Mouse (Mus musculus) lung, embryonic 15.5 days (tissue): ENCODE data around the gene Tnnt2. TPM values are rescaled to one million over a fixed set of nuclear protein-coding genes. Genes with fewer than 3 reads are reported as not detected.

Experiments used
- ATAC-seq: fragments of 200-750 bp; cut with Nextera tagmentation; 2 replicates; pipeline ENCODE4 v1.8.0; 2017; ENCODE audit warnings: moderate number of reproducible peaks, borderline replicate concordance; ENCODE audit not compliant: low FRiP score, low TSS enrichment; ENCODE audit errors: extremely low read depth
- H3K27ac ChIP-seq: fragments of 300-500 bp; sonication (generic); 2 replicates; pipeline ENCODE4 v1.5.1; 2015; ENCODE audit warnings: moderate library complexity, mild to moderate bottlenecking, inconsistent platforms
- H3K27me3 ChIP-seq: fragments of 300-500 bp; sonication (generic); 2 replicates; pipeline ENCODE4 v1.6.1; 2015; ENCODE audit warnings: inconsistent platforms
- H3K36me3 ChIP-seq: fragments of 300-500 bp; sonication (generic); 2 replicates; pipeline ENCODE4 v1.6.1; 2015; ENCODE audit warnings: inconsistent platforms
- H3K4me1 ChIP-seq: fragments of 300-500 bp; sonication (generic); 2 replicates; pipeline ENCODE4 v1.6.1; 2015; ENCODE audit warnings: inconsistent platforms
- H3K4me2 ChIP-seq: fragments of 300-500 bp; sonication (generic); 2 replicates; pipeline ENCODE4 v1.6.1; 2015; ENCODE audit warnings: inconsistent platforms, mild to moderate bottlenecking, moderate library complexity
- H3K4me3 ChIP-seq: fragments of 300-500 bp; sonication (generic); 2 replicates; pipeline ENCODE4 v1.5.1; 2015; ENCODE audit warnings: mild to moderate bottlenecking, inconsistent platforms
- H3K9ac ChIP-seq: fragments of 300-500 bp; sonication (generic); 2 replicates; pipeline ENCODE4 v1.6.1; 2015; ENCODE audit warnings: inconsistent platforms
- H3K9me3 ChIP-seq: fragments of 300-500 bp; sonication (generic); 2 replicates; pipeline ENCODE4 v1.6.1; 2016; ENCODE audit warnings: inconsistent platforms
- WGBS: fragments of 180-500 bp; shearing (Covaris S2); methylation state at CpG from one replicate; pipeline ENCODE4 v1.1.7; 2015; 5-methylcytosine and 5-hydroxymethylcytosine counted together
- polyA plus RNA-seq: library from polyadenylated mRNA; unstranded; fragments of >200 nt; fragmentation: Nextera tagmentation; extraction: Ambion mirVana; gene quantifications from 2 replicates; pipeline ENCODE4 v1.2.1, GENCODE M21; 2015

Tnnt2 gene
- polyA plus RNA-seq, 1 experiment from 2014 or later = 190 TPM

DNA sequence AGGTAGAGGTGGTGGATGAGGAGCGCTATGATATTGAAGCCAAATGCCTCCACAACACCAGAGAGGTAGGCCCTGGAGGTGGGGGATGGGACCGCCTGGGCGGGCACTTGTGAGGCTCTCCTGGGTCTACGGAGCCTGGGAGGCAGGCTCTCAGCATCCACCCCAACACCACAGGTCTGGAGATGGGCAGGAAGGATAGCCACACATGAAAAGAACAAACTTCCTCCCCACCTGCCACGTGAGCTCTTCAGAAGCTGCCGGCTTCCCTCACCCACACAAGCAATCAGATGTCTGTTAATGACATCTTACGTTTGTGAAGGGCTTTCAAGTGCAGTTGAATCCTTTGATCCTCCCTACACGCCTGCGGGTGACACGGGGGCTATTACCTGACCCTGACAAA lies 28.6 kb upstream of the Tnnt2 start:
- Histone ChIP-seq H3K9me3 (no peaks in the 10 kb centered on the region), H3K36me3 (no peaks in the 10 kb centered on the region), H3K4me1 (0 out of 2 replicates have a peak, but pooled peaks cover 2% of the 10 kb centered on the region), H3K4me3 (no peak overlapping the region), H3K27ac (no peak overlapping the region), H3K4me2 (no peak overlapping the region), H3K9ac (no peak overlapping the region), H3K27me3 (no peaks in the 10 kb centered on the region)
- ATAC-seq = no peak
- WGBS = 21% methylated on average over 10 of the region's 10 CpGs

DNA sequence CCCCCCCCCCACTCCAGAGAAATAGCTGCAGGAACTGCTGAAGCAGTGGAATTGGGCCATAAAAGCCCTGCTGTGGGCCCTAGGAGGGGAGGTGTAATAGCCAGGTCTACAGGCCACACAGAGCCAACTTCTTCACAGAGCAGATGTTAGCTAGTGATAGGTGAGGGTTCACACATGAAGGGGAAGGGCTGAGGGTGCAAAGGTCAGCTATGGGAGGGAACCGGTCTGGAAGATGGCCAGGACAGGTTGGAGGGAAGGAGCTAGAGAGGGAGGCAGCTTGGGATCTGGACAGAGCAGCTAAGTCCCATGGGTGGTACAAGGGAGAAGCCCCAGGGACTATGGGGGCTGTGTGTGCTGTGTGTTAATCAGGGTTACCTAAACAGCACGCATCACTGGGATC lies 26.0 kb upstream of the Tnnt2 start:
- Histone ChIP-seq H3K4me2 (no peak overlapping the region), H3K4me3 (no peak overlapping the region), H3K27ac (no peak overlapping the region), H3K36me3 (no peaks in the 10 kb centered on the region), H3K4me1 (0 out of 2 replicates have a peak, but pooled peaks cover 7% of the 10 kb centered on the region), H3K27me3 (no peaks in the 10 kb centered on the region), H3K9me3 (no peaks in the 10 kb centered on the region), H3K9ac (no peak overlapping the region)
- no peak for ATAC-seq
- 65% methylated on average over 2 of the region's 2 CpGs for WGBS

DNA sequence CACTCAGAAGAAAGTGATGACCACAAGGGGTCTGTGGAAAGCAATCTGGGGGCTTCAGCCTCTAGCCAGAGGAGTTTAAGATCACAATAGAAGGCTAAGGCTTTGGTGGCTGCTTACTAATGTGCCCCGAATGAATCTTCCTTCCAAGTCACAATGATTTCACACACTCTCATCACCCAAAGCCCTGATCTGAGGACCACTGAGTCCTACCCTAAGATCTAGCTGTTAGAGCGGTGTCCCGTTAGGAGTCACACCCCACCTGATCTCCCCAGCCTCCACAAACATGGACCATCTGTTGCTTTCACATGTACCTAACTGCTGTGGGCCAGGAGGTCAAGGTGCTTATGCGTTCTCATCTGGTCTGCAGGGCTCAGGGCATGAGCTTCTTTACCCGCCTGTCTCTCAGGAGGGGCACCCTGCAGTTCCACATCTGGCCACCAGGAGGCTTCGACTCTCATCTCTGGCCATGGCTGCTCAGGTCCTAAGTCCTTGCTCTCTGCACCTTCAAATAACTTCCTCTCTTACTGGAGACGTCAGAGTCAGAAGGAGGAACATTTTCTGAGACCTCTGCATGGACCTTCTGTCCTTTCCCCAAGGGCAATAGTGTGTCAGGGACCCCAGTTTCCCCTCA lies 25.0 kb upstream of the Tnnt2 start:
- Histone ChIP-seq H3K9me3 (no peaks in the 10 kb centered on the region), H3K36me3 (no peaks in the 10 kb centered on the region), H3K4me1 (0 out of 2 replicates have a peak, but pooled peaks cover 7% of the 10 kb centered on the region), H3K9ac (no peak overlapping the region), H3K27me3 (no peaks in the 10 kb centered on the region), H3K4me3 (no peak overlapping the region), H3K4me2 (no peak overlapping the region), H3K27ac (no peak overlapping the region)
- ATAC-seq = peak; percentile 23; the same call in 1 of the 2 replicates
- WGBS = 29% methylated on average over 7 of the region's 7 CpGs

DNA sequence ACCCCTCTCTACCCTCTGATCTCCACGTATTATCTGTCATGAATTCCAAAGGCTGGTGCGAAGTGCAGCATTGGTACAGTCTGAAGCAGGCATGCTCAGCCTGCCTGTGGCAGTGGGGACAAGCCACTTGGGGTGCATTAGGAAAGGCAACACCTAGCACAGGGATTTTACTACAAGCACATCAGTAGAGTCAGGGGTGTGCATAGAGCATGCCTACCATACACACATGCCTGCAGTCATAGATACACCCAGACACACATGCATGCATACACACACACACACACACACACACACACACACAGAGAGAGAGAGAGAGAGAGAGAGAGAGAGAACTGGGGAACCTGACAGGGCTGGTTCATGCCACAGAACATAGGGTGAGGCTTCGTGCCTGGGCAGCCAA lies 23.9 kb upstream of the Tnnt2 start:
- H3K4me1 ChIP-seq = 0 out of 2 replicates have a peak, but pooled peaks cover 7% of the 10 kb centered on the region
- no peak overlapping the region for H3K27ac ChIP-seq
- no peaks in the 10 kb centered on the region for H3K36me3 ChIP-seq
- 56% methylated on average over 3 of the region's 3 CpGs for WGBS
- ATAC-seq = no peak
- H3K9me3 ChIP-seq = no peaks in the 10 kb centered on the region
- H3K4me3 ChIP-seq = no peak overlapping the region
- peaks cover 6% of the 10 kb centered on the region for H3K27me3 ChIP-seq
- H3K4me2 ChIP-seq = no peak overlapping the region
- no peak overlapping the region for H3K9ac ChIP-seq

DNA sequence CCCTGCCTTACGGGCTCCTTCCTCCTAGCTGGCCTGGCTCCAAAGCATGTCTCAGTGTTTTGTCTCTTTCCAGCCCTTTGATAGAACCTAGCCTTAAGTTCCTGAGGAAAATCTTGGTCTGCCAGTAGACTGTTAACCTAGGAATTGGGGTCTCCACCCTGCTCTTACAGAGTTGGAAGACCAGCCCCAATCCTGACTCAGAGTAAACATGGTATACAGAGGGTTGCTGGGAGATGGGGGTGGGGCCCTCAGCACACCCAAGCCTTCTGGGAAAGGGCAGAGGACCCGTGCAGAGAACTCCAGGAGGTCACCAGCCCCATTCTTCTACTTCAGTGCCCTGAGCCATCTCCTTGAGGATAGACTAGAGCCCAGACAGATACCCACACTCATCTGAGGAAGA lies 23.5 kb upstream of the Tnnt2 start:
- Histone ChIP-seq H3K4me2 (no peak overlapping the region), H3K4me1 (0 out of 2 replicates have a peak, but pooled peaks cover 7% of the 10 kb centered on the region), H3K9ac (no peak overlapping the region), H3K36me3 (no peaks in the 10 kb centered on the region), H3K9me3 (no peaks in the 10 kb centered on the region), H3K4me3 (no peak overlapping the region), H3K27me3 (peaks cover 10% of the 10 kb centered on the region), H3K27ac (no peak overlapping the region)
- ATAC-seq = no peak
- 12% methylated on average over 2 of the region's 2 CpGs for WGBS

DNA sequence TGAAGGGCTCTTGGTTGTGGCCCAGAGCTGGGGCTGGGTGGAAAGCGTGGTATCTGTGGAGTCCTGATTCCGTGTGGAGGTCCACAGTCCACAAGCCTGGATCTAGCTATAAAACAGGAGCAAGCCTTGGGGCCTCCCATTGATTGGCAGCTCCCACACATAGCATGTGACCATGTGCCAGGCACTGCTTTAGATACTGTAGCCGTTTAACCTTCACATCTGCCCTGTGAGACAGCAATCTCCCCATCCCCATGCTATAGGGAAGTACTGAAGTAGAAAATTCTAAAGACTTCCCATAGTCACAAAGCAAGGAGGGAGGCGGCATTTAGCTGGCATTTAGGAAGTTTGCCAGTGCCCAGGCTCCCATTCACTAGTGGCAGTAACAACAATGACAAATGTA lies 23.1 kb upstream of the Tnnt2 start:
- Histone ChIP-seq H3K36me3 (no peaks in the 10 kb centered on the region), H3K9ac (no peak overlapping the region), H3K4me2 (no peak overlapping the region), H3K4me1 (peaks cover 11% of the 10 kb centered on the region; the same call in 1 of the 2 replicates), H3K27ac (no peak overlapping the region), H3K27me3 (peaks cover 14% of the 10 kb centered on the region), H3K9me3 (no peaks in the 10 kb centered on the region), H3K4me3 (no peak overlapping the region)
- ATAC-seq = no peak
- WGBS = 77% methylated on average over 4 of the region's 4 CpGs

DNA sequence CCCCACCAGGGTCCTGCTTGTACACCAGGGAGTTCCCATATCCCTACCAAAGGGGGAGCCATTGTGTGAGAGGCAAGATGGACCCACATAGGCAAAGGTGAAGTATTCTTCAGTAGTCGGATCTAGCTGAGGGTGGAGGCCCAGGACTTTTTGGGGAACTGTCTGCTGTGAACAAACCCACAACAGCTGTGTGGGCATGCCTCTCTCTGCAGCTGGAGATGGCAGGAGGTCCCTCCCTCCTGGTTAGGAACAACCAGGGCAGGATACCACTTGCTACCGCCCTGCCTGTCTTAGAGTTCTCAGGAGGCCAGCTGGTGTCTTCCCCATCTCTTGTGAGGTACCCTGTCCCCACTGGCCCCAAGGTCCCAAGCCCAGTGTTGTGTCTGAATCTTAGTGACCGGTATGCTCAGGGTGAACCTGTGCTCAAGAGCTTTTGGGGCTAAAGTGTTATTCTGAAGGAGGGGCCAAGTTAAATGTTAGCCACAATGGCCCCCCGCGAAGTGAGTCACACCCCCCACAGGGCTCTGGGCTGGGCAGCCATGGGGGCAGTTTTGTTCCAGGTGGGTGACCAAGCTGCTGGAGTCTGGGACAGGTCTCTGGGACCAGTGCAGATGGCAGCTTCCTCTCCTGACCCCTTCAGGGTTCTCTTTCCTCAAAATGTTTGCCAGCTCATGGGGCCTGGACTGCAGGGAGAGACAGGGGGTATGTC lies 22.3 kb upstream of the Tnnt2 start:
- Histone ChIP-seq H3K4me3 (no peak overlapping the region), H3K27me3 (peaks cover 22% of the 10 kb centered on the region), H3K9ac (no peak overlapping the region), H3K36me3 (no peaks in the 10 kb centered on the region), H3K9me3 (no peaks in the 10 kb centered on the region), H3K4me2 (no peak overlapping the region), H3K4me1 (peaks cover 17% of the 10 kb centered on the region), H3K27ac (no peak overlapping the region)
- 70% methylated on average over 5 of the region's 5 CpGs for WGBS
- ATAC-seq = no peak

DNA sequence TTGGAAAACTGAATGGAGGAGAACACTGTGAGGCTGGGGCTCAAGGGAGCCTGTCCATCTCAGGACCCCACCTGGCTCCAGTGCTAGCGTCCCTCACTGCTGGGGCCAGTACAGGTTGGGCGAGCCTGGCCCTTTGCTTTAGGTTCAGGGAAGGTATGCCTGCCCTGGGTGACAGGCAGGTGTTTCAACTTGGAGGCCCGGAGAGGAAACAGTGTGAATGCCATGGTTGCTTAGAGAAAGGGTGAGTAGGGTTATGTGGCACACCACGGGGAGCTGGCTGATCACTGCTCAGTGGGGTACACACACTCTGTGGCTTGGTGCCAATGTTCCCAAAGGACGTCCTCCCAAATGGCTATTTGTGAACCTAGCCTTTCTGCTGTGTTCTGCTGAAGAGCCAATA lies 21.6 kb upstream of the Tnnt2 start:
- Histone ChIP-seq H3K4me1 (peaks cover 22% of the 10 kb centered on the region), H3K9ac (no peak overlapping the region), H3K27me3 (peaks cover 29% of the 10 kb centered on the region), H3K4me2 (no peak overlapping the region), H3K9me3 (no peaks in the 10 kb centered on the region), H3K4me3 (no peak overlapping the region), H3K36me3 (no peaks in the 10 kb centered on the region), H3K27ac (no peak overlapping the region)
- WGBS = 64% methylated on average over 5 of the region's 5 CpGs
- no peak for ATAC-seq

DNA sequence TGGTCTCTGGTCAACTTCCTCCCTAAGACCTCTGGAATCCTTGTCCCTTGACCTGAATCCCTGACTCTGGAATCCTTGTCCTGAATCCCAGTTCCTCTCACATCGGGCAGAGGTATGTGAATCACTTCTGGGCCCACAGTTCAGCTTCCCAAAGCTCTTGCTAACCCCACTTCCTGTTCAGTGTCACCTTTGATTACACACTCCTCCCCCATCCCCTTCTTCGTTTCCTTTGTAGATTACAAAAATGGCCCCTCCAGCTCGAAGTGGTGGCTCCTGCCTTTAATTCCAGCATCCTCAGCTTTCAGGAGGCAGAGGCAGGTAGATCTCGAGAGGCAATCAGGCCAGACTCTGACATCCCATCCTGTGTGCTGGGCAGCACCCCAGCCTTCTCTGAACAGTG lies 18.6 kb upstream of the Tnnt2 start:
- H3K4me3 ChIP-seq = no peak overlapping the region; the same call in 1 of the 2 replicates
- ATAC-seq = no peak
- no peak overlapping the region for H3K27ac ChIP-seq
- 48% methylated on average over 4 of the region's 4 CpGs for WGBS
- no peaks in the 10 kb centered on the region for H3K36me3 ChIP-seq
- peaks cover 32% of the 10 kb centered on the region for H3K4me1 ChIP-seq
- H3K4me2 ChIP-seq = 0 out of 2 replicates have a peak overlapping the region, but pooled peaks have one; percentile 85
- H3K9ac ChIP-seq = no peak overlapping the region
- peaks cover 37% of the 10 kb centered on the region for H3K27me3 ChIP-seq
- H3K9me3 ChIP-seq = no peaks in the 10 kb centered on the region

DNA sequence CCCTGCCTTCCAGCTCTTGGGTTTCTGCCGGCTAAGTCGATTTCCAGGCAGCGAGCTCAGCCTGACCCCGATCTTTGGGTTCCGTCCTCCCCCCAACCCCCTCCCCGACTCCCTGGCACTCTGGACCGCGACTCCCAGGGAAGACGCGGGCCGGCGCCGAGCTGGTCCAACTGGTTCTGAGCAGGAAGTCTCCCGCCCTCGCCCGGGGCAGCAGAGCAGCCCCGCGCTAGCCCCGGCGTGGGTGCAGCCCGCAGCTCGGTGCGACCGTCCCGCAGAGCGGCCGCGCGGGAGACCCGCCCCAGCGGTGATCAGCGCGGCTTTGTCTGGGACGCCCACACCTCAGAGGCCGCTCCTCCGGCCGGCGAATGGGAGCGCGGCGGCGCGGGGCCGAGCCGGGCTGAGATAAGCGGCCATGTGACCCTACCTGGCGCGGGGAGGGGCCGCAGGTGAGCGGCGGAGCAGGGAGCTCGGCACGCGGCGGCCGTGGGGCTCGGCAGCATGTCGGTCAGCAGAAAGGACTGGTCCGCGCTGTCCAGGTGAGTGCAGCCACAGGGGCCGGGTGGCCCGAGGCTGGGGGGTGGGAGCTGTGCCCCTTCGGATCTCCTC lies 17.6 kb upstream of the Tnnt2 start, which contains the start of gene Lad1:
Lad1 (plus strand) TSS at position 118 of the 606 bp plus-strand sequence.
- H3K27me3 ChIP-seq = peaks cover 37% of the 10 kb centered on the region
- H3K9me3 ChIP-seq = no peaks in the 10 kb centered on the region
- H3K27ac ChIP-seq = 0 out of 2 replicates have a peak within 1 kb of the TSS, but pooled peaks have one; percentile 21
- peak; percentile 74; the same call in 1 of the 2 replicates for ATAC-seq
- peak within 1 kb of the TSS; percentile 52 for H3K4me3 ChIP-seq
- 1% methylated on average over 61 of the region's 63 CpGs for WGBS
- H3K36me3 ChIP-seq = no peaks in the 10 kb centered on the region
- H3K4me1 ChIP-seq = peaks cover 29% of the 10 kb centered on the region
- peak within 1 kb of the TSS; percentile 85 for H3K4me2 ChIP-seq
- H3K9ac ChIP-seq = peak within 1 kb of the TSS; percentile 45

DNA sequence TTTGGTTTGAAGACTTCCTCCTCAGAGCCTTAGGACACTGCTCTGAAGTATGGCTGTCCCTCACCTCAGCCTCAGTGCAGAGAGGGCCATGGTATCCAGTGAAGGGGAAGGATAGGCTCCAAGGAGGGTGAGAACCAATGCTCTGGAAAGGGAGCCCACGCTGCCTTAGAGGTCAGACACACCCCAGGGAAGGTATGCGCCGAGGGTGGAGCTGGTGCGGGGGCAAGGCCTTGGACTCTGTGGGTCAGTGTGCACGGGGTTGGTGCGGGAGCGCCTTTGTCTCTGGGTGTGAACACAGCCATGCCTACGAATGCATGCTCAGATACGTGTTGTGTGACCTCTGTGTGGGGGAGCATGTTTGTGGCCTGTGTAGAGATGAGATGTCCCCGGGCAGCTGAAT lies 16.1 kb upstream of the Tnnt2 start:
- Histone ChIP-seq H3K9ac (no peak overlapping the region), H3K27ac (no peak overlapping the region), H3K9me3 (no peaks in the 10 kb centered on the region), H3K4me1 (peaks cover 29% of the 10 kb centered on the region), H3K4me2 (peak overlapping the region; percentile 85), H3K27me3 (peaks cover 37% of the 10 kb centered on the region), H3K36me3 (no peaks in the 10 kb centered on the region), H3K4me3 (peak overlapping the region; percentile 52)
- ATAC-seq = no peak
- WGBS = 71% methylated on average over 10 of the region's 10 CpGs
